Mouse (Mus musculus) intestine, embryonic 15.5 days (tissue): ENCODE results near the gene Tubb5. TPM values are rescaled to one million over a fixed set of nuclear protein-coding genes. Genes with fewer than 3 reads are reported as not detected.

Experiments
- ATAC-seq: fragments of 200-750 bp; cut with Nextera tagmentation; 2 replicates; pipeline ENCODE4 v1.8.0; 2017; ENCODE audit warnings: moderate TSS enrichment, moderate library complexity
- H3K27ac ChIP-seq: fragments of 300-500 bp; sonication (generic); 2 replicates; pipeline ENCODE4 v1.5.1; 2015; ENCODE audit warnings: mild to moderate bottlenecking, inconsistent platforms
- H3K27me3 ChIP-seq: fragments of 300-500 bp; sonication (generic); replicated peaks from 2 replicates; pipeline ENCODE4 v1.6.1; 2015; ENCODE audit warnings: inconsistent platforms
- H3K36me3 ChIP-seq: fragments of 300-500 bp; sonication (generic); 2 replicates; pipeline ENCODE4 v1.6.1; 2015; ENCODE audit warnings: inconsistent platforms
- H3K4me1 ChIP-seq: fragments of 300-500 bp; sonication (generic); replicated peaks from 2 replicates; pipeline ENCODE4 v1.6.1; 2015; ENCODE audit warnings: inconsistent platforms
- H3K4me2 ChIP-seq: fragments of 300-500 bp; sonication (generic); replicated peaks from 2 replicates; pipeline ENCODE4 v1.6.1; 2015; ENCODE audit warnings: mild to moderate bottlenecking, inconsistent platforms
- H3K4me3 ChIP-seq: fragments of 300-500 bp; sonication (generic); replicated peaks from 2 replicates; pipeline ENCODE4 v1.5.1; 2015; ENCODE audit warnings: inconsistent platforms
- H3K9ac ChIP-seq: fragments of 300-500 bp; sonication (generic); 2 replicates; pipeline ENCODE4 v1.6.1; 2015; ENCODE audit warnings: inconsistent platforms
- H3K9me3 ChIP-seq: fragments of 300-500 bp; sonication (generic); 2 replicates; pipeline ENCODE4 v1.6.1; 2016; ENCODE audit warnings: inconsistent platforms
- WGBS: fragments of 180-500 bp; shearing (Covaris S2); methylation state at CpG from one replicate; pipeline ENCODE4 v1.1.7; 2015; 5-methylcytosine and 5-hydroxymethylcytosine counted together
- polyA plus RNA-seq: library from polyadenylated mRNA; unstranded; fragments of >200 nt; fragmentation: Nextera tagmentation; extraction: Ambion mirVana; gene quantifications from 2 replicates; pipeline ENCODE4 v1.2.1, GENCODE M21; 2015

Gene Tubb5
- polyA plus RNA-seq, 1 experiment from 2014 or later, result 776 TPM

DNA sequence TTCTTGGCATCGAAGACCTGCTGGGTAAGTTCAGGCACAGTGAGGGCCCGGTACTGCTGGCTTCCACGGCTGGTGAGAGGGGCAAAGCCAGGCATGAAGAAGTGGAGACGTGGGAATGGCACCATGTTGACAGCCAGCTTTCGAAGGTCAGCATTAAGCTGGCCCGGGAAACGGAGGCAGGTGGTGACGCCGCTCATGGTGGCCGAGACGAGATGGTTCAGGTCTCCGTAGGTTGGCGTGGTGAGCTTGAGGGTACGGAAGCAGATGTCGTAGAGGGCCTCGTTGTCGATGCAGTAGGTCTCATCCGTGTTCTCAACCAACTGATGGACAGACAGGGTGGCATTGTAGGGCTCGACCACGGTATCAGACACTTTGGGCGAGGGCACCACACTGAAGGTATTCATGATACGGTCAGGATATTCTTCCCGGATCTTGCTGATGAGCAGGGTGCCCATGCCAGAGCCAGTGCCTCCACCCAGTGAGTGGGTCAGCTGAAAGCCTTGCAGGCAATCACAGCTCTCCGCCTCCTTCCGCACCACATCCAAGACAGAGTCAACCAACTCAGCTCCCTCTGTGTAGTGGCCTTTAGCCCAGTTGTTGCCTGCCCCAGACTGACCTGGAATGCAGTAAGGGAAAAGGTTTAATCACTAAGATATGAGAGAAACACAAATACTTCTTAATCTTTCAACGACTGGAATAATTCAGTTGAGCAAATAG is 2.5 kb downstream of the Tubb5 start:
- H3K4me1 ChIP-seq, result peaks cover 24% of the 10 kb centered on the region
- H3K36me3 ChIP-seq, result peaks cover 29% of the 10 kb centered on the region
- peak overlapping the region; percentile 70 for H3K4me2 ChIP-seq
- H3K27ac ChIP-seq, result no peak overlapping the region
- H3K9me3 ChIP-seq, result no peaks in the 10 kb centered on the region
- H3K27me3 ChIP-seq, result no peaks in the 10 kb centered on the region
- H3K4me3 ChIP-seq, result peak overlapping the region; percentile 68
- 0 out of 2 replicates have a peak overlapping the region, but pooled peaks have one; percentile 84 for H3K9ac ChIP-seq
- ATAC-seq, result no peak
- WGBS, result 65% methylated on average over 26 of the region's 26 CpGs

DNA sequence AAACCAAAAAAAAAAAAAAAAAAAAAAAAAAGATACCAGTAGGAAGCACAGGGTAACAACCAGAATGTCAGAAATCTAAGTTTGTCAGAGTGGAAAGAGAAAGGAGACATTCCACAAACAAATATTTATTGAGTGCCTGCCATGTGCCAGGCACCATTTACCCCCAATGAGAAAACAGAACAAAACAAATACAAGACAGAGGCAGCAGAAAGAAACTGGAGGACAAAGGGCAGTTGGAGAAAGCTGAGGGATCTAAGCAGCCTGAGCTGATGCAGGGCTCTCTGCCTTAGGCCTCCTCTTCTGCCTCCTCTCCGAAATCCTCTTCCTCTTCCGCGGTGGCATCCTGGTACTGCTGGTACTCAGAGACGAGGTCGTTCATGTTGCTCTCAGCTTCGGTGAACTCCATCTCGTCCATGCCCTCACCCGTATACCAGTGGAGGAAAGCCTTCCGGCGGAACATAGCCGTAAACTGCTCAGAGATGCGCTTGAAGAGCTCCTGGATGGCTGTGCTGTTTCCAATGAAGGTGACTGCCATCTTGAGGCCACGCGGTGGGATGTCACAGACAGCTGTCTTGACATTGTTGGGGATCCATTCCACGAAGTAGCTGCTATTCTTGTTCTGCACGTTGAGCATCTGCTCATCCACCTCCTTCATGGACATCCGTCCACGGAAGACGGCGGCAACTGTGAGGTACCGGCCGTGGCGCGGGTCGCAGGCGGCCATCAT is 3.2 kb downstream of the Tubb5 start:
- peaks cover 30% of the 10 kb centered on the region for H3K4me1 ChIP-seq
- ATAC-seq, result no peak
- no peaks in the 10 kb centered on the region for H3K27me3 ChIP-seq
- peak overlapping the region; percentile 68 for H3K4me3 ChIP-seq
- H3K36me3 ChIP-seq, result peaks cover 30% of the 10 kb centered on the region
- H3K27ac ChIP-seq, result no peak overlapping the region
- 67% methylated on average over 26 of the region's 26 CpGs for WGBS
- H3K9ac ChIP-seq, result peak overlapping the region; percentile 84; the same call in 1 of the 2 replicates
- peak overlapping the region; percentile 70 for H3K4me2 ChIP-seq
- H3K9me3 ChIP-seq, result no peaks in the 10 kb centered on the region

DNA sequence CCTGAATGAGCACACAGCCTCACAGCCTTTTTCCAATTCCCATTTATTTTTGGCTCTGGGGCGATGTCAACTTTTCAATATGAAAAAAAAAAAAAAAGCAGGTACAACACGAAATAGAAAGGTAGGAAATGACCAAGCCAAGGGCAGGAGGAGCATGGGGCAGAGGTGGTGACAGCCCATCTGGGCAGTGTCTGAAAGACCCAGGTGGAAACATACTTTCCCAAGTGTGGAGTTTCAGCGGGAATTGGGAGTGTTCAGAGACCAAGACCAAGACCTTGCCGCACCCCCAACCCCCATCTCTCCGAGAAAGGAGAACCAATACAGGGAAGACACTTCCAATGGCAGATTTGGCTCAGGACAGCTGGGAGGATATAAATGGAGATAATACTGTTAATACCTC is 4.2 kb downstream of the Tubb5 start:
- H3K36me3 ChIP-seq, result peaks cover 30% of the 10 kb centered on the region
- peaks cover 27% of the 10 kb centered on the region for H3K4me1 ChIP-seq
- H3K27ac ChIP-seq, result no peak overlapping the region
- no peak overlapping the region for H3K9ac ChIP-seq
- H3K4me2 ChIP-seq, result no peak overlapping the region
- WGBS, result 47% methylated on average over 5 of the region's 5 CpGs
- H3K27me3 ChIP-seq, result no peaks in the 10 kb centered on the region
- ATAC-seq, result no peak
- H3K9me3 ChIP-seq, result no peaks in the 10 kb centered on the region
- H3K4me3 ChIP-seq, result no peak overlapping the region

DNA sequence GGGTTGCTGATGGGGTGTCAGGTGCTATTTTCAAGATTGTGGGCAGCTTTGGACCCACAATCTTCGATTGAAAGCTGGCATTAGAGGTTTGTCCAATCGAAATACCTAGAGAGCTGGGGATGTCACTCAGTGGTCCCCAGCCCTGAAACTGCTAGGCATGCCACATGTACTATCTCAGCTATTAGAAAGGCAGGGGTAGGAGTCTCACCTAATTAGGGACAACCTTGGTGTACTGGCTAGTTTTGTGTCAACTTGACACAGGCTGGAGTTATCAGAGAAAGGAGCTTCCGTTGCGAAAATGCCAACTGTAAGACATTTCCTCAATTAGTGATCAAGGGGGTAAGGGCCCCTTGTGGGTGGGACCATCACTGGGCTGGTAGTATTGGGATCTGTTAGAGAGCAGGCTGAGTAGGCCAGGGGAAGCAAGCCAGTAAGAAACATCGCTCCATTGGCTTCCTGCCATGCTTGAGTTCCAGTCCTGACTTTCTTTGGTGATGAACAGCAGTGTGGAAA is 4.8 kb downstream of the Tubb5 start:
- ATAC-seq, result no peak
- peaks cover 27% of the 10 kb centered on the region for H3K4me1 ChIP-seq
- WGBS, result 23% methylated on average over 5 of the region's 5 CpGs
- H3K27ac ChIP-seq, result no peak overlapping the region
- H3K36me3 ChIP-seq, result peaks cover 30% of the 10 kb centered on the region
- no peak overlapping the region for H3K4me2 ChIP-seq
- H3K27me3 ChIP-seq, result no peaks in the 10 kb centered on the region
- no peak overlapping the region for H3K4me3 ChIP-seq
- H3K9me3 ChIP-seq, result no peaks in the 10 kb centered on the region
- H3K9ac ChIP-seq, result no peak overlapping the region

DNA sequence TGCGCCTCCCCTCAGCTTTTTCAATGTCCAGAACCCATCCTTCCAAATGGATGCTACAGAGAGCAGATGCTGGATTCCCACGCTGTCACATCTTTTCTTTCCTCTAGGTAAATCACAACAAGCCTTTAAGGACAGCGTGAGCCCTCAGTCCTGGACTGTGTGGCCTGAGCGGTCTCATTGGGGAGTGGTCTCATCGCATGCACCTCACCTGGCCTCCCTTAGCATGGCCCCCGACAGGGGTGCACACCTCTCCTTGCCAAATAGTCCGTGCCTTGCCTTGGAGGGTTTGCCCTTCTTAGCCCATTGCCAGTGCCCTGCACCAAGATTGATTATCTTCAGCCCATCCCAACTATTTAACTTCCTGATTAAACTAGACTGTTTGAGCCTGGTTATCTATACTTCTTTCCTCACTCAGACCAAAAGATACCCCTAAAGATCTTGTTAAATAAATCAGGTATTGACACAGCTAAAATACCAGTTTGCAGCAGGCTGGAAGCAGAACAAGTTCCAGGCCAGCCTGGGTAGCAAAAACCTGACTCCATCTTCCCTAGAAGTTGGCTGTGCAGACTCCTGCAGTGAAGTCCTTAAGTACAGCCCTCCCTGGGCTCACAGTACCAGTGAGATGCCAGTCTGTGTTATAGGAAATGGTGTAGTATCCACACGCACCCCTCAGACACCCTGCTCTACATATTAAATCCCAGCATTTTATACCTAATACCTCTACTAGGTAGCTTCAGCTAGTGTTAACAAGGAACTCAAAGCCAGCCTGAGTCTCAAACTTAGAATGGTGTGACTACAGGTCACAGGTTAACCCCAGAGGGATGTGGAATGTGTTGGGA is 5.5 kb downstream of the Tubb5 start:
- H3K4me1 ChIP-seq, result peaks cover 27% of the 10 kb centered on the region
- ATAC-seq, result no peak
- H3K9me3 ChIP-seq, result no peaks in the 10 kb centered on the region
- H3K4me3 ChIP-seq, result no peak overlapping the region
- no peak overlapping the region for H3K4me2 ChIP-seq
- WGBS, result 55% methylated on average over 8 of the region's 8 CpGs
- no peak overlapping the region for H3K9ac ChIP-seq
- peaks cover 33% of the 10 kb centered on the region for H3K36me3 ChIP-seq
- no peak overlapping the region for H3K27ac ChIP-seq
- H3K27me3 ChIP-seq, result no peaks in the 10 kb centered on the region

DNA sequence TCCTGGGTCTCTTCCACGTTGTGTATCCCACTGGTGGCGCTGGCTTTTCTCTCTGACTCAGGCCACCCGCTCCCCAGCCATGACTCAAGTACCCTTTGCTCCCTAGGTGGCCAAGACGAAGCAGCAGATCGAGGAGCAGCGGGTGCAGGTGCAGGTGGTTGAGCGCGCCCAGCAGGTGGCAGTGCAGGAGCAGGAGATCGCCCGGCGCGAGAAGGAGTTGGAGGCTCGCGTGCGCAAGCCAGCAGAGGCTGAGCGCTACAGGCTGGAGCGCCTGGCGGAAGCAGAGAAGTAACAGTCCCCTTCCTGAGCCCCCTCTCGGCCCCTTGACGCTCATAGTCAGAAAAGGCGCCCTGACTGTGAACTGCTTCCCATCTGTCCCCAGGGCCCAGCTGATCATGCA is 8.4 kb downstream of the Tubb5 start:
- H3K4me2 ChIP-seq, result peak overlapping the region; percentile 42
- H3K9me3 ChIP-seq, result no peaks in the 10 kb centered on the region
- ATAC-seq, result peak; percentile 91
- peaks cover 25% of the 10 kb centered on the region for H3K36me3 ChIP-seq
- no peak overlapping the region for H3K9ac ChIP-seq
- 0 out of 2 replicates have a peak overlapping the region, but pooled peaks have one; percentile 0 for H3K4me3 ChIP-seq
- WGBS, result under 1% methylated on average over 21 of the region's 21 CpGs
- H3K27me3 ChIP-seq, result no peaks in the 10 kb centered on the region
- H3K27ac ChIP-seq, result no peak overlapping the region; the same call in 1 of the 2 replicates
- peaks cover 14% of the 10 kb centered on the region for H3K4me1 ChIP-seq

DNA sequence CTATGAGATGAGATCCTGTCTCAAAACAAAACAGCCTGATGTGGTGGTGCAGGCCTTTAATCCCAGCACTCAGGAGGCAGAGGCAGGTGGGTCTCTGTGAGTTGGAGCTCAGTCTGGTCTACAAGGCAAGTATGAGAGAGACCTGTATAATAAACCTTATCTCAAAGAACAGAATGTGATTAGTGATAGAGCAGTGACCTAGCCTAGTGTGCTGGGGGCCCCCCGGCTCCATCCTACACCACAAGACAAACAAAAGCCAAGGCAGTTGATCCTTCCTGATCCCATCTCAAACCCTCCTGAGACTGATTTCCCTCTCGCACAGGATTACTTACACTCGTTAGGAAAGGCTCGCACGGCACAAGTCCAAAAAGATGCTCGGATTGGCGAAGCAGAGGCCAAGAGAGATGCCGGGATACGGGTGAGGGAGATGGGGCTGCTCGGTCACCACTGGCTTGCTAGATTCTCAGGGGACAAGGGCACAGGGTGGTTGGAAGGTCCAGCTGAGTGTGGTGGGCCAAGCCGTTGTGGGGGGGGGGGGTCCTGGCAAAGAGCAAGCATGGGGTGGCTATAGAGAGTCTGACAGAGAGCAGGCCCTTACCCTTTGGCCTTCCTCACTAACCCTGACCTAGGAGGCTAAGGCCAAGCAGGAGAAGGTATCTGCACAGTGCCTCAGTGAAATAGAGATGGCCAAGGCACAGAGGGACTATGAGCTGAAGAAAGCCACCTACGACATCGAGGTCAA is 12.8 kb downstream of the Tubb5 start:
- 0 out of 2 replicates have a peak, but pooled peaks cover 6% of the 10 kb centered on the region for H3K36me3 ChIP-seq
- H3K4me2 ChIP-seq, result no peak overlapping the region
- H3K9ac ChIP-seq, result no peak overlapping the region
- no peak overlapping the region for H3K27ac ChIP-seq
- no peak for ATAC-seq
- 90% methylated on average over 13 of the region's 13 CpGs for WGBS
- H3K4me3 ChIP-seq, result no peak overlapping the region
- H3K9me3 ChIP-seq, result no peaks in the 10 kb centered on the region
- H3K4me1 ChIP-seq, result peaks cover 25% of the 10 kb centered on the region
- H3K27me3 ChIP-seq, result no peaks in the 10 kb centered on the region

DNA sequence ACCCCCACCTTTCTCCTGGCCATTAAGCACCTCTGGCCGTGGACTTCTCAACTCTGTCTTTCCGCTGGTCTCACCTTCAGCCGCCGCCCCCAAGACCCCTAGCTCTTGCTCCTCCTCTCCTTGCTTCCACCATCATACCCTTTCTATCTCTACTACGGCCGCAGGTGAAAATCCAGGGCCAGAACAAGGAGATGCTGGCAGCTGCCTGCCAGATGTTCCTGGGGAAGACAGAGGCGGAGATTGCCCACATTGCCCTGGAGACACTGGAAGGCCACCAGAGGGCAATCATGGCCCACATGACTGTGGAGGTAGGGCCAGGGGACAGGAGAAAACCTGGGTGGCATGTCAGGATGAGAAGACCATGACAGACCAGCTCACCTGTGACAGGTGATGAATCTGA is 13.7 kb downstream of the Tubb5 start:
- no peak overlapping the region for H3K27ac ChIP-seq
- H3K4me3 ChIP-seq, result 0 out of 2 replicates have a peak overlapping the region, but pooled peaks have one; percentile 74
- 64% methylated on average over 7 of the region's 7 CpGs for WGBS
- H3K36me3 ChIP-seq, result 0 out of 2 replicates have a peak, but pooled peaks cover 6% of the 10 kb centered on the region
- no peaks in the 10 kb centered on the region for H3K9me3 ChIP-seq
- peaks cover 19% of the 10 kb centered on the region for H3K4me1 ChIP-seq
- peak overlapping the region; percentile 91 for H3K4me2 ChIP-seq
- no peak for ATAC-seq
- H3K9ac ChIP-seq, result no peak overlapping the region
- H3K27me3 ChIP-seq, result no peaks in the 10 kb centered on the region

DNA sequence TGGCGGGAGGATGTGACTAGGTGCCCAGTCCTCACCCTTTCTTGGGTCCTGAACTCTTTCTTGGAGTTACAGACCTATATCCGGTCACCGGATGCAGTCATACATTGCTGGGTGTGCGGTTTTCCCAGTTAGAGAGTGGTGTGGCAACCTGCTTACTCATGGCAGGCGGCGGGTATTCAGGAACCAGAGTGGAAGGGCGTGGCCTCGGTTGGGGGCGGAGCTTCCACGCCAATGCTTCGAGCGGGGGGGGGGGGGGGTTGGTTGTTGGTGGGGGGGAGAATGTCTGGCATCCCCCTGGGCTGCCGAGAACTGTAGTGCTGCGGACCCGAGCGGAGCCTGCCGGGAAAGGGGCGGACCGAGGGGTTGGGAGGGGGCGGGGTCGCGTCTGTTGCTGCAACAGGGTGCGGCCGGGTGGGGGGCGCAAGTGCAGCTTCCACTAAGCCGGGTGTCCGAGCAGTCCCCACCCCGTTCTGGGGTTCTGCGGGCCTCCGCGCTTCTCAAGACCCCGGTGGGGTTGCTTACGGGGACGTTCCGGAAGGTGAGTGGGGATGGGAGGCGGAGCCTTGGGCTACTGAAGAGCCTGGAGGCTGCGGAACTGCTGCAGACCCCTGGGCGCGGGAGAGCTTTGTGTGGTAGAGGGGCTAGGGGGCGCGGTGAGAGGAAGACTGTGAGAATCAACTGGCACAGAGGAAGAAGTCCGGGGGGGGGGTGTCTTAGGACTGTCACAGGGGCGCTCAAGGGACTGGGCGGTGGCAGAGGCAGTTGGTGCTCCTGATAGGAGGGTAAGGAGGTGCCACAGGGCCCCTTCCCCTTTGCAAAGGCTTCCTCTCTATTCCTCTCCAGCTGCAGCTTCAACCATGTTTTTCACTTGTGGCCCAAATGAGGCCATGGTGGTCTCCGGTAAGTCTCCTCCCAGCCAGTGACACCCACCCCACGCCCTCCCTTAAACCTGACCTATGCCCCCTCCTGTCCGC is 14.9 kb downstream of the Tubb5 start, which contains the start of gene Flot1:
Flot1 (plus strand) TSS at position 267 of the 974 bp plus-strand sequence.
- H3K4me1 ChIP-seq, result peaks cover 19% of the 10 kb centered on the region
- peak; percentile 87 for ATAC-seq

DNA sequence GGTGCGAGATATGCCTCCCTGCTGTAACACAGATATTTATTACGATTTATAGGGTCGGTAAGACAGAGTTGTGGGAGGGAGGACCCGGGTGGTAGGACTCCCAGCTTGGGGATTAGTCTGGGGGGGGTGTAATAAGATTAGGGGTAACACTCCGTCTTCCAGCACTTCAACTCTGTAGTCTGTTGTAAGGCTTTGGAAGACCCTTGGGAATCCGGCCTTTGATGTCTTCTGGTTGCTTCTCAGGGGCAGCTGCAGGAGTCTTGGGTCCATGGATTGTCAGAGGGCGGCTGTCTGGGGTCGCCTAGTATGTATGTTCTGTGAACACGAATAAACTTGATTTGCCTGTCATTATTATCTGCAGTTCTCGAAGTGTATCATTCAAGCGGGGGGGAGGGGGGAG is 15.5 kb downstream of the Tubb5 start:
- H3K9me3 ChIP-seq, result no peaks in the 10 kb centered on the region
- H3K36me3 ChIP-seq, result 0 out of 2 replicates have a peak, but pooled peaks cover 3% of the 10 kb centered on the region
- H3K27ac ChIP-seq, result peak overlapping the region; percentile 65
- H3K4me3 ChIP-seq, result peak overlapping the region; percentile 74
- no peaks in the 10 kb centered on the region for H3K27me3 ChIP-seq
- peaks cover 19% of the 10 kb centered on the region for H3K4me1 ChIP-seq
- ATAC-seq, result peak; percentile 1; the same call in 1 of the 2 replicates
- H3K9ac ChIP-seq, result peak overlapping the region; percentile 80
- peak overlapping the region; percentile 91 for H3K4me2 ChIP-seq
- WGBS, result 2% methylated on average over 11 of the region's 11 CpGs

More for the DNA sequence above, 14.9 kb downstream of the Tubb5 start, which contains the start of gene Flot1:
- peak within 1 kb of the TSS; percentile 74 for H3K4me3 ChIP-seq
- H3K4me2 ChIP-seq, result peak within 1 kb of the TSS; percentile 91
- H3K36me3 ChIP-seq, result 0 out of 2 replicates have a peak, but pooled peaks cover 6% of the 10 kb centered on the region
- no peaks in the 10 kb centered on the region for H3K27me3 ChIP-seq
- H3K9me3 ChIP-seq, result no peaks in the 10 kb centered on the region
- H3K27ac ChIP-seq, result peak within 1 kb of the TSS; percentile 87
- peak within 1 kb of the TSS; percentile 80 for H3K9ac ChIP-seq
- WGBS, result under 1% methylated on average over 41 of the region's 47 CpGs
